Mouse (Mus musculus) neural tube, embryonic 11.5 days (tissue): Measurements from ENCODE around the gene Stra6l. TPM values are rescaled to one million over a fixed set of nuclear protein-coding genes. Genes with fewer than 3 reads are reported as not detected.

ENCODE experiments used
- ATAC-seq: fragments of 200-750 bp; cut with Nextera tagmentation; 2 replicates; pipeline ENCODE4 v1.8.0; 2017; ENCODE audit warnings: moderate number of reproducible peaks, mild to moderate bottlenecking, moderate TSS enrichment, moderate library complexity; ENCODE audit not compliant: insufficient read depth, low FRiP score, low TSS enrichment
- DNase-seq: peaks from one replicate; pipeline ENCODE4 v3.0.0-alpha.2; 2015; ENCODE audit warnings: low spot score
- H3K27ac ChIP-seq: fragments of 300-500 bp; sonication (generic); 2 replicates; pipeline ENCODE4 v1.5.1; 2014; ENCODE audit warnings: low read depth, mild to moderate bottlenecking, low read length
- H3K27me3 ChIP-seq: fragments of 300-500 bp; sonication (generic); 2 replicates; pipeline ENCODE4 v1.6.1; 2014; ENCODE audit warnings: mild to moderate bottlenecking, low read length, mixed read lengths; ENCODE audit not compliant: control insufficient read depth, insufficient read depth
- H3K36me3 ChIP-seq: fragments of 300-500 bp; sonication (generic); 2 replicates; pipeline ENCODE4 v1.6.1; 2014; ENCODE audit warnings: mild to moderate bottlenecking, low read length, moderate library complexity, mixed read lengths; ENCODE audit not compliant: control insufficient read depth, insufficient read depth
- H3K4me1 ChIP-seq: fragments of 300-500 bp; sonication (generic); 2 replicates; pipeline ENCODE4 v1.6.1; 2014; ENCODE audit warnings: low read length, mixed read lengths; ENCODE audit not compliant: control insufficient read depth, insufficient read depth
- H3K4me2 ChIP-seq: fragments of 300-500 bp; sonication (generic); 2 replicates; pipeline ENCODE4 v1.6.1; 2014; ENCODE audit warnings: low read depth, mild to moderate bottlenecking, moderate library complexity
- H3K4me3 ChIP-seq: fragments of 300-500 bp; sonication (generic); 2 replicates; pipeline ENCODE4 v1.5.1; 2014; ENCODE audit warnings: low read depth, low read length
- H3K9ac ChIP-seq: fragments of 300-500 bp; sonication (generic); 2 replicates; pipeline ENCODE4 v1.6.1; 2014; ENCODE audit warnings: mild to moderate bottlenecking, low read length
- H3K9me3 ChIP-seq: fragments of 300-500 bp; sonication (generic); 2 replicates; pipeline ENCODE4 v1.6.1; 2016; ENCODE audit warnings: low read length; ENCODE audit not compliant: control insufficient read depth
- WGBS: fragments of 180-500 bp; shearing (Covaris S2); extraction: QIAGEN DNeasy Blood & Tissue Kit; methylation state at CpG from one replicate; pipeline ENCODE4 v1.1.7; 2014; 5-methylcytosine and 5-hydroxymethylcytosine counted together
- polyA plus RNA-seq: library from polyadenylated mRNA; unstranded; fragments of >200 nt; fragmentation: Nextera tagmentation; extraction: Ambion mirVana; gene quantifications from 2 replicates; pipeline ENCODE4 v1.2.1, GENCODE M21; 2014

The Stra6l gene
- polyA plus RNA-seq, 1 experiment from 2014 or later = 6.3 TPM

DNA sequence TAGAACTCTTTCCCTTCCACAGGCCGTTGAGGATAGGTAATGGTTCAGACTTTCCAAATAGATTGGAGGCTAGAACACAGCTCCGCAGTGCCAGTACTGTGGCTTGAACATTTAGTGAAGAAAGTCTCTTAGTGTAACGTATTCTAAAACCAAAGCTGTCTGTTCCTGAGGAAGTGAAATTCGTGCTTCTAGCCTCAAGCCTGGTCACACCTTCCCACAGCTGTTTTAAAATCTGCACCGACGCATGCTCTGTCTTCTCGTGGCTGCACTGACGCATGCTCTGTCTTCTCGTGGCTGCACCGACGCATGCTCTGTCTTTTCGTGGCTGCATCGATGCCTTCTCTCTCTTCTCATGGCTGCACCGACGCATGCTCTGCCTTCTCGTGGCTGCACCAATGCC is 34.8 kb downstream of the Stra6l start:
- no peak overlapping the region for H3K4me2 ChIP-seq
- H3K27me3 ChIP-seq = no peaks in the 10 kb centered on the region
- H3K9me3 ChIP-seq = no peaks in the 10 kb centered on the region
- H3K9ac ChIP-seq = no peak overlapping the region
- no peak overlapping the region for H3K4me3 ChIP-seq
- 91% methylated on average over 16 of the region's 16 CpGs for WGBS
- H3K36me3 ChIP-seq = no peaks in the 10 kb centered on the region
- DNase-seq = no peak
- no peaks in the 10 kb centered on the region for H3K4me1 ChIP-seq
- no peak for ATAC-seq
- no peak overlapping the region for H3K27ac ChIP-seq

DNA sequence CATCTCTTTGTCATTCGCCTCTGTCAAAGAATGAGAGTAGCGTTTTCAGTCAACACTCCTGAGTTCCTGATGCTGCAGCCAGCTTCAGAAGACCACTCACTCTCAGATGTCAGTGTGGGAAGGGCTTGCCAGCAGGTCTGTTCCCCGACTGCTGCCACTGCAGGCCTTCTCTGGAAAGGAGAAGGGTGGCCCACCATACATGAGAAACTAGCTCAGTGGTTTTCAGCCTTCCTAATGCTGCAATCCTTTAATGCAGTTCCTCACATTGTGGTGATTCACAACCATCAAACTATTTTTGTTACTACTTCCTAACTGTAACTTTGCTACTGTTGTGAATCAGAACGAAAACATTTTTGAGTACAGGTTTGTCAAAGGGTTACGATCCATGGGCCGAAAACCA is 41.0 kb downstream of the Stra6l start:
- no peak for DNase-seq
- no peak overlapping the region for H3K4me2 ChIP-seq
- no peak overlapping the region for H3K27ac ChIP-seq
- no peaks in the 10 kb centered on the region for H3K27me3 ChIP-seq
- H3K9ac ChIP-seq = no peak overlapping the region
- no peaks in the 10 kb centered on the region for H3K9me3 ChIP-seq
- no peaks in the 10 kb centered on the region for H3K36me3 ChIP-seq
- ATAC-seq = no peak
- 59% methylated on average over 6 of the region's 6 CpGs for WGBS
- H3K4me3 ChIP-seq = no peak overlapping the region
- peaks cover 9% of the 10 kb centered on the region for H3K4me1 ChIP-seq

DNA sequence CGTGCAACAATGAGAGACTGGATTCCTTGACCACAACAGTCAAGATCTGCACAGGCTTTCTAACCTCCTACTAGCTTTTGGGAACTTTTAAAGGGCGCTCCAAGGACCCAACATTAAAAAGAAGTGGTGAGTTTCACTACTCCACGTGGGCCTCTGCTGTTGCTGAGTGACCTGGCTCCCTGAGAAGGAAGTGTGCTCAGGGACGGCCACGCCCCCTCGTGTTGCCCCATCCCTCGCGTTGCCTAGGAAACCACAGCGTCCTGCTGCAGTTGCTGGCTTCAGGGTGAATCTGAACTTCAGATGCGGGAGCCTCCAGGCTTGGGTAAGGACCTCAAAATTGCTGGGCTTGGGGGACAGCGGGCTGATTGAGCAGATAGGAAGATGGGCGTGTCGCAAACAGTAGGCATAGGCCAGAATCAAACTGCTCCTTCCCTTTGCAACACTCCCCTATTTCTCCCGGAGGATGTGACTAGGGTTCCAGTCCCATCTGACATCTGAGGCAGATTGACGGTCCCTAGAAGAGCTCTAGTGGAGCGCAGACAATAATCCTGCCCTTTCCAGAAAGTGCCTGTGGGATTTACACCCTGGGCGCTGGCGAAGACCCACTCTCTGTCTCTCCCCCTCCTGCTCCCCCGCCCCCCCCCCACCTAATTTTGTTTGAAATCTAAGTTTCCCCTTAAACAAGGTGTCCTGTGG is 41.8 kb downstream of the Stra6l start, which contains the start of gene Ccdc180:
Gene Ccdc180 (plus strand): TSS at position 238 of the 696 bp plus-strand sequence.
- Histone ChIP-seq H3K27me3 (no peaks in the 10 kb centered on the region), H3K9ac (no peak within 1 kb of the TSS), H3K36me3 (no peaks in the 10 kb centered on the region), H3K4me2 (peak within 1 kb of the TSS; percentile 25), H3K4me1 (peaks cover 9% of the 10 kb centered on the region), H3K4me3 (no peak within 1 kb of the TSS), H3K27ac (no peak within 1 kb of the TSS), H3K9me3 (no peaks in the 10 kb centered on the region)
- 11% methylated on average over 19 of the region's 19 CpGs for WGBS
- DNase-seq (peak; percentile 82), ATAC-seq (peak; percentile 16; the same call in 1 of the 2 replicates)

DNA sequence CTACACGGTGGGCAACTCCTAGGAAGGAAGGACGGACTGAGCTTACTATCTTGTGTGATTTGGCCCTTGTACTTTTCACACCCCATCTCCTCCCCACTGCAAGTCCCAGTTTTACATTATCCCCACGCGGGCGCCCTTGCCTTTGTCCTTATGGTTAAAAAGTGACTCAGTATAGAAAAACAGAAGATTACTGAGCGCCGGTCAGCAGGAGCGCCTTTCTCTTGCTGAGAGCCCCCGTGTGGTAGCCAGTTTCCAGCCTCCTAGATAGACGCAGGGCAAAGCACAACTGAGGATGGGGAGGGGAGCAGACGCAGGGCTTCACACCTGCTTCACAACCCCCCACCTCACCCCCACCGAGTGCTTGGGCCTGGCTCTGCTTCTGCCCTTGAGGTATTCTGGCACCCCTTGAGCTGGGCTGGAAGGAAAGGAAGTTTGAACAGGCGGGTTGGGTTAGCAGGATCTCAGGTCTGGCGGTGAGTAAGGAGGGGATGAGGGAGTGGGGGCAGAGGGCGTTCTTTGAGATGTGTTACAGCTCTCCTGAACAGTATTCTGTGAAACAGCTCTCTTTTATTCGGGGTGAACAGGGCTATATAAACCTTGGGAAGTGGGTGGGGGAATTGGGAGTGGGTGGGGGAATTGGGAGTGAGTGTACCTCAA is 48.1 kb downstream of the Stra6l start:
- Histone ChIP-seq H3K36me3 (no peaks in the 10 kb centered on the region), H3K27ac (no peak overlapping the region), H3K4me1 (no peaks in the 10 kb centered on the region), H3K4me3 (no peak overlapping the region), H3K9ac (no peak overlapping the region), H3K4me2 (no peak overlapping the region), H3K9me3 (no peaks in the 10 kb centered on the region), H3K27me3 (no peaks in the 10 kb centered on the region)
- 13% methylated on average over 16 of the region's 16 CpGs for WGBS
- ATAC-seq (no peak), DNase-seq (no peak)

DNA sequence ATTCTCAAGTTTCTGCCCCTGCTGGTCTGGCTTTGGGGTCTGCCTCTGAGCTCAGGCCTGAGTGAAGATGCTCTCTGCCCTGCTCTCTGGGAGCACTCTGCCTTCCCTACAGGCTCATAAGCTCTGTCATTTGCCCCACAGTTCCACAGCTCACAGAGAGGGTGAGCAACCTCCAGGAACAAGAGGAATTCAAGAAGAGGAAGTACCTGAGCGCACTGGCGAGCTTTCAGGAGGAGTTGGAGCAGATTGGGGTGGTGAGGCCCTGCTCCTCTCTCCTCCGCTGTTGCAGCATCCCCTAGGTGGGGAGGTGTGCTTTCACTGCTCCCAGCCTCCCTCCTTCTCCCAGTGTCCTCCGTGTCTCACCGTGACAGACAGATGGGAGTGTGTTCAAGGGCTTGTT is 49.9 kb downstream of the Stra6l start:
- DNase-seq = no peak
- Histone ChIP-seq H3K36me3 (no peaks in the 10 kb centered on the region), H3K9ac (no peak overlapping the region), H3K27ac (no peak overlapping the region), H3K9me3 (no peaks in the 10 kb centered on the region), H3K27me3 (no peaks in the 10 kb centered on the region), H3K4me3 (no peak overlapping the region), H3K4me1 (no peaks in the 10 kb centered on the region), H3K4me2 (no peak overlapping the region)
- ATAC-seq = no peak
- 57% methylated on average over 5 of the region's 5 CpGs for WGBS

DNA sequence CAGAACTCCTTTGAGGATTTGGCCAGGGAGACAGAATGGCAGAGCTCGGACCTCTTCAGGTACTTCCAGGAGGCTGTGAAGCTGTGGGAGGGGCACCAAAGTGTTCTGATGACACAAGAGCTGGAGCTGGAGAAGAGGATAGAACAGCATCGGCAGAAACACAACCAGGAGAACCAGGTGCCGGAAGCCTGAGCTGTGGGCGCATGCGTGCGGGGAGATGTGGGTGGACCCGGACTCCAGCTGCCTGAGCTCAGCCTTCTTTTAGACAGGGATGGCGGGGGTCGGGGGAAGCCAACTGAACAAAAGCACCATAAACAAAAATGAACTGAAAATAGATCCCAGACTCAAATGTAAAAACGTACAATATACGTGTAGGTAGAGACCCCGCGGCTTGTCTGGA is 60.8 kb downstream of the Stra6l start:
- Histone ChIP-seq H3K4me3 (no peak overlapping the region), H3K9ac (no peak overlapping the region), H3K27ac (no peak overlapping the region), H3K36me3 (no peaks in the 10 kb centered on the region), H3K9me3 (no peaks in the 10 kb centered on the region), H3K27me3 (no peaks in the 10 kb centered on the region), H3K4me2 (no peak overlapping the region), H3K4me1 (no peaks in the 10 kb centered on the region)
- ATAC-seq (no peak), DNase-seq (no peak)
- 93% methylated on average over 13 of the region's 13 CpGs for WGBS

DNA sequence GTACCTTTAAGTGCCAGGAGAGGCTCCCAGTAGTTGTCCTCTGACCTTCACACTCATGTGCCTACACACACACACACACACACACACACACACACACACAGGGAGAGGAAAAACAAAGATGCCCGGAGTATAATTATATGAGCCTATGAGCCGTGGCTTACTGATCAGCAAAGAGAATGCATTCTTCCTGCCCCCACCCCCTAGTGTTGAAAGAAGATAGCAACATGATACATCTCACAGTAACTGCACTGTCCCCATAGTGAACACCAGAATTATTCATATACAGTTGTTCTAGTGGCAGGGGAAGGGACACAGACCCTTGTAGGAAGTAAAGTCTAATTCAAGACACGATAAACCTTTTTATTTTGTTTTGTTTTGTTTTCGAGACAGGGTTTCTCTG is 61.5 kb downstream of the Stra6l start:
- H3K4me3 ChIP-seq = no peak overlapping the region
- no peak overlapping the region for H3K9ac ChIP-seq
- 79% methylated on average over 4 of the region's 4 CpGs for WGBS
- H3K4me2 ChIP-seq = no peak overlapping the region
- H3K27ac ChIP-seq = no peak overlapping the region
- H3K36me3 ChIP-seq = no peaks in the 10 kb centered on the region
- DNase-seq (no peak), ATAC-seq (no peak)
- H3K9me3 ChIP-seq = no peaks in the 10 kb centered on the region
- no peaks in the 10 kb centered on the region for H3K27me3 ChIP-seq
- no peaks in the 10 kb centered on the region for H3K4me1 ChIP-seq

DNA sequence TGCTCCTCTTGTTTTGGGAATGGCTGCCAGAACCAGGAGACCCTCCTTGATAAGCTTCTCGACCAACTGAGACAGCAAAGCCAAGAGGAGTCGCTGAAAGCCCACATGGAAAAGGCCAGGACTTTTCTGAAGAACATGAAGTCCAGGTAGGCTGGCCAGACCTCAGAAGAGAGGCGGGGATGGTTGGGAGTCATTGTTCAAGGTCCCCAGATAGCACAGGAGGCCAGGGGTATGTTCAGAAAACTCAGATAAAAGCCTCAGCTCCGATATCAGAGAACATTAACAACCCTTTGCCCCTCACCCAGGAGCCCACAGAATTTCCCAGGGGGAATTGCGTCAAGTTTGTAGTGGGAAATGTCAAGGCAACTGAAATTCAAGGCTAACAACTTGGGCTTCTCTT is 62.8 kb downstream of the Stra6l start:
- Histone ChIP-seq H3K27me3 (no peaks in the 10 kb centered on the region), H3K4me1 (no peaks in the 10 kb centered on the region), H3K36me3 (no peaks in the 10 kb centered on the region), H3K4me3 (no peak overlapping the region), H3K27ac (no peak overlapping the region), H3K9me3 (no peaks in the 10 kb centered on the region), H3K4me2 (no peak overlapping the region), H3K9ac (no peak overlapping the region)
- DNase-seq = no peak
- ATAC-seq = no peak
- WGBS = 91% methylated on average over 5 of the region's 5 CpGs

DNA sequence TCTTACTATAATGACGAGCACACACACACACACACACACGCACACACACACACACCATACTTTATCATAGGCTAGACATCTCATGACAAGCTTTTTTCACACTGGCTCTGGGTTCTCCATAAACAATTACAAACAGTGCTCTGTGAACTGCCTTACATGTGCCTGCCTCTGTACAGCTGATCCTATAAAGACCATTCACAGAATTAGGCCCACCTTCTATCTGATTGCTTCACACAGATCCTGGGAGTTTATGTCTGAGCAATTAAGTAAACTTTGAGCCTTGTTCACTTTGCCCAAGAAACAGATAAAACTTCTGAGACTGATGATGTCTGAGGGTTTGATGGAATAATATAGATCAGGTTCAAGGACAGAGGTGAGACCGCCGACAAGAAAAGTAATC is 63.4 kb downstream of the Stra6l start:
- no peaks in the 10 kb centered on the region for H3K9me3 ChIP-seq
- ATAC-seq (no peak), DNase-seq (no peak)
- H3K27me3 ChIP-seq = no peaks in the 10 kb centered on the region
- WGBS = 90% methylated on average over 4 of the region's 4 CpGs
- no peaks in the 10 kb centered on the region for H3K36me3 ChIP-seq
- no peaks in the 10 kb centered on the region for H3K4me1 ChIP-seq
- no peak overlapping the region for H3K4me3 ChIP-seq
- no peak overlapping the region for H3K27ac ChIP-seq
- no peak overlapping the region for H3K4me2 ChIP-seq
- H3K9ac ChIP-seq = no peak overlapping the region
